Mouse (Mus musculus): ENCODE results near the gene Smyd2.

DNA sequence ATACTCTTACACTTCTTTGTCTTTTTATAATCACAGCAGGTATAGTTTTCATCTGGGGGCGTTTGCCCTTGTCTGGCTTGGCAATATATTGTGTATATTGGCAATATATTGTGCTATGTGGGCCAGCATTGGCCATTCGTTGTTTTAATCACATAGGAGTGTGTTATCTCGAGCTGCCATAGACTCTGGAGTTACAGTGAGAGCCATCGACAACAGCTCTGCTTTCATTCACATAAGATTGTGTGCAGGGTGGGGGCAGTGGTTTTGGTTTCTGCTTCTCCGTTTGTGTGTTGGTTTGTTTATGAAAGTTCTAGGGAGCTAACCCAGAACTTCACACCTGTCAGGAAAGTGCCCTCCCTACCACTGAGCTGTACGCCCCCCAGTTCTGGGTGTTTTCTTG lies 55.5 kb downstream of the Smyd2 start:
- TF ChIP-seq JUND (conservative IDR thresholded peaks at IDR 0.05; ENCODE audit: low read depth, low read length) = no peak
- TF ChIP-seq EP300 (IDR thresholded peaks at IDR 0.05; ENCODE audit: low read length) = no peak
- no peak for TF ChIP-seq USF1 (IDR thresholded peaks at IDR 0.05; ENCODE audit: low read depth, low read length)
- TF ChIP-seq MAX (IDR thresholded peaks at IDR 0.05; ENCODE audit: low read length) = no peak
- TF ChIP-seq NELFE (IDR thresholded peaks at IDR 0.05; ENCODE audit: low read depth, low read length) = no peak
- TF ChIP-seq USF2 (conservative IDR thresholded peaks at IDR 0.05; ENCODE audit: low read depth, low read length) = no peak
- TF ChIP-seq ELF1 (IDR thresholded peaks at IDR 0.05; ENCODE audit: low read depth, low read length) = no peak
- no peak for TF ChIP-seq UBTF (IDR thresholded peaks at IDR 0.05; ENCODE audit: low read depth, low read length)
- no peak for TF ChIP-seq POLR2A (IDR thresholded peaks at IDR 0.05; ENCODE audit: low read depth, low read length)
- no peak for TF ChIP-seq MAZ (IDR thresholded peaks at IDR 0.05; ENCODE audit: low read depth, low read length)
